Mouse (Mus musculus) frontal cortex, postnatal 10 days (tissue): ENCODE measurements around the gene Mapk10.

Experiments used
- DNase-seq, 2 experiments: peaks; one replicate each; pipeline ENCODE4 v3.0.0; 2022; ENCODE audit warnings: low spot score in 2 of 2, mixed read lengths in 1 of 2

Mapk10 gene

GRCm38 (mm10) chr5:103211101-103211848, at the start of gene Mapk10:
Mapk10 (minus strand) TSS chr5:103211334.
- DNase-seq = peak; percentile 80 to 88

- DNase-seq = no peak
Measured at GRCm38 (mm10) chr5:103256144-103256543, 45.0 kb upstream of the Mapk10 start.

GRCm38 (mm10) chr5:103242430-103242829, 31.3 kb upstream of the Mapk10 start:
- no peak for DNase-seq

GRCm38 (mm10) chr5:103231822-103232221, 20.7 kb upstream of the Mapk10 start:
- no peak for DNase-seq

GRCm38 (mm10) chr5:103230334-103230733, 19.2 kb upstream of the Mapk10 start:
- no peak for DNase-seq

- DNase-seq = no peak
Measured at GRCm38 (mm10) chr5:103229321-103229720, 18.2 kb upstream of the Mapk10 start.

- no peak for DNase-seq
Measured at GRCm38 (mm10) chr5:103221997-103222396, 10.9 kb upstream of the Mapk10 start.

- no peak for DNase-seq
Measured at GRCm38 (mm10) chr5:103210644-103211043, 490 bp downstream of the Mapk10 start.

GRCm38 (mm10) chr5:103210018-103210417, 1.1 kb downstream of the Mapk10 start:
- DNase-seq = no peak

GRCm38 (mm10) chr5:103209486-103209885, 1.6 kb downstream of the Mapk10 start:
- no peak for DNase-seq

GRCm38 (mm10) chr5:103208869-103209268, 2.3 kb downstream of the Mapk10 start:
- DNase-seq = peak in 1 of 2 experiments; percentile 34

GRCm38 (mm10) chr5:103208021-103208511, 3.1 kb downstream of the Mapk10 start:
- DNase-seq = no peak

- DNase-seq = no peak
Measured at GRCm38 (mm10) chr5:103197796-103198325, 13.3 kb downstream of the Mapk10 start.

- DNase-seq = no peak
Measured at GRCm38 (mm10) chr5:103194549-103194948, 16.6 kb downstream of the Mapk10 start.

- no peak for DNase-seq
Measured at GRCm38 (mm10) chr5:103193700-103194099, 17.4 kb downstream of the Mapk10 start.

GRCm38 (mm10) chr5:103191577-103191976, 19.6 kb downstream of the Mapk10 start:
- no peak for DNase-seq

- DNase-seq = no peak
Measured at GRCm38 (mm10) chr5:103184256-103184655, 26.9 kb downstream of the Mapk10 start.

- no peak for DNase-seq
Measured at GRCm38 (mm10) chr5:103181622-103182021, 29.5 kb downstream of the Mapk10 start.

GRCm38 (mm10) chr5:103177010-103177409, 34.1 kb downstream of the Mapk10 start:
- DNase-seq = no peak

GRCm38 (mm10) chr5:103175989-103176388, 35.1 kb downstream of the Mapk10 start:
- no peak for DNase-seq

GRCm38 (mm10) chr5:103174607-103175006, 36.5 kb downstream of the Mapk10 start:
- DNase-seq = peak; percentile 45 to 76

- DNase-seq = no peak
Measured at GRCm38 (mm10) chr5:103171207-103171606, 39.9 kb downstream of the Mapk10 start.

- no peak for DNase-seq
Measured at GRCm38 (mm10) chr5:103167371-103167770, 43.8 kb downstream of the Mapk10 start.
